Mouse (Mus musculus) left cerebral cortex, postnatal 36 days (tissue): Measurements from ENCODE around the gene Arid5b. TPM values are rescaled to one million over a fixed set of nuclear protein-coding genes. Genes with fewer than 3 reads are reported as not detected.

Experiments used
- DNase-seq, 2 experiments: peaks; one replicate each; pipeline ENCODE4 v3.0.0; 2021 to 2022; ENCODE audit warnings: low spot score in 2 of 2, mixed read lengths in 1 of 2
- intact Hi-C: fragments of 180-260 bp; cut with DNase I; formaldehyde crosslinking; loops from one replicate; pipeline ENCODE4 v1.15.1; 2025
- total RNA-seq, 2 experiments: library from RNA; stranded (reverse); gene quantifications; 2 replicates each; pipeline ENCODE4 v1.2.3; 2021

Gene Arid5b
- total RNA-seq, 2 experiments from 2014 or later: 27.8 to 34.3 TPM

DNA sequence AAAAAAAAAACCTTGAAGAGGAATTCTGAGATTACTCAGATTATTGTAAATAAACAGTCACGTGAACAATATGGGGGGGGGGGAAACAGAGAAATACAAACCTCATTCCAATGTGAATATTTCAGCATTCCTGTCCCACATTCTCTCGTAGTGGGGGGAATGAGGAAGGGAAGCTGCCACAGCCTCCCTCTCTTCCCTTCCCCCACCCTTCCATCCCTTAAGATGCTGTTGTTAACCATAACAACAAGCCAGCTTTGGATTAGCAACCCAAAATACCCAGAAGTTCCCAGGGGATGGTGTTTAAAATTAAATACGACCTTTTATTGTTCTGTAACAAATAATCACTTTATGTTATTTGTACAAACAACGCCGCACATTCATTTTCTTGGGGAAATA, 69.9 kb downstream of the Arid5b start:
- DNase-seq: no peak
- intact Hi-C loops: no loop called here

- intact Hi-C loops: no loop called here
- no peak for DNase-seq
These were observed 70.5 kb downstream of the Arid5b start for GRCm38 (mm10) chr10:68207803-68208669.

- no peak for DNase-seq
- intact Hi-C loops: no loop called here
These were observed 74.1 kb downstream of the Arid5b start for GRCm38 (mm10) chr10:68204391-68204790.

DNA sequence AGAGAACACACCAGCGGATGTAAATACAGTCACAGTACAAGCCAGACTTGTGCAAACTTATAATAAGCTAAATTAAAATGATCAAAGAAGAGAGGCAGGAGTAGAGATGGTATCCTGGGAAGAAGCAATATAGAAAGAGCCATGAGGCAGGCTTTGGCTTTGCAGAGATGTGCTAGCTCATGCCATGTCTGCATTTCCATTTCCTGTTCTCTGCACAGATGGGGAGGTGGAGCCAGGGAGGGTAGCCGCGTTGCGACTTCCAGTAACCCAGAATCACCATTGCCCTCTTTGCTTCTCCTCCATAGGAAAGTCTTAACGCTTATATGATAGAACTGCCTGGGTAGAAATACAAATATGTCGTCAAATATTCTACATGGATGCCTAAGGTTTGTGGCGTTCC, 74.7 kb downstream of the Arid5b start:
- intact Hi-C loops: no loop called here

DNA sequence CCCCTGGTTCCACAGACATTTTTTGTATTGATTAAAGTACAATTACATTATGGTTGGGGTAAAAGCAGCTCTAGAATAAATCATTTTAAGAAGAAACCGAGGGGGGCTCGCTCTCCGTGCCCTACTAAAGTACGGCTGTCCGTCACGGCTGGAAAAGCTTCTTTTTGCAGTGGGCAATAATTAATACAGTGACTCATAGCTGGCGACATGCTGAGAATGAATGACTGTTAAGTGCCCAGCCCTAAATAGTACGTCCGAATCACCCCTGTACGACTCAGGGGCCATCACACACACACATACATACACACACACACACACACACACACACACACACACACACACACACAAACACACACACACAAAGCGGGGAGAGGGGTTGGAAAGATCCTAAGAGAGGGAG, 75.2 kb downstream of the Arid5b start:
- intact Hi-C loops: no loop called here
- DNase-seq: no peak

More for the DNA sequence above, 74.7 kb downstream of the Arid5b start:
- DNase-seq: no peak

GRCm38 (mm10) chr10:68199440-68199839, 79.1 kb downstream of the Arid5b start:
- DNase-seq: no peak
- intact Hi-C loops: no loop called here

DNA sequence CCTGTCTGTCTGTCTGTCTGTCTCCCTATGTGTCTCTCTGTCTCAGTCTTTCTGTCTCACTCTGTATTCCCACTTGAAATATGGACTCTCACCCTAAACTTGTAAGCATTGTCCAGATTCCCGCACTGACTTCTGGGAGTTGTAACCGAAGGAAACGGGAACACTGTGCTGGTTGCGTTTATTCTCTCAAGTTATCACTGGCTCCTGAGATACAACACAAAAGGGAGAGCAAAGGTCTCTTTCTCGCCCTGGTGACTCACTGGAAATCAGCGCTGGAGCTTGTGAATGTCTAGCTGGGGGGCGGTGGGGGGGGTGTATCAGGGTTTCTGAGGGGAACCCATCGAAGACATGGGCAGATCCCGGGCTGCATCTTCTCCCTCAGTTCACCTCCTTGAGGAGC, 82.2 kb downstream of the Arid5b start:
- no peak for DNase-seq
- intact Hi-C loops: no loop called here

DNA sequence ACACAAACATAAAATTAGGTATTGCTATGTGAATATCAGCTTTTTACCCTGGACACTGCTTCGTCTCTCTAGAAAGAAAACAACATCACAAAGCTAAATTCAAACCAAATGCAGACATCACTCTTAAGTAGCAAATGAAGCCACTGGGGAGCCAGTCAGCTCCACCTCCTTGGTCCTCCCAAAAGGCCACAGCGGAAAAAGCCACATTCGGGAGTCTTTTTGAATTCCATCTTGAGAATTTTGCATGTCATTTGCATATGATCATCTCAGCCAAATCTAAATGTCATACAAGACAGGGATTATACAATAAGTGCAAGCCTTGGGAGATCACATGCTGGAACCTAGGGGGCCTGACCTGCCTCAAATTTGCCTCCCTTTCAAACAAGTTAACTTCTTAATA, 85.0 kb downstream of the Arid5b start:
- intact Hi-C loops: no loop called here
- DNase-seq: no peak

DNA sequence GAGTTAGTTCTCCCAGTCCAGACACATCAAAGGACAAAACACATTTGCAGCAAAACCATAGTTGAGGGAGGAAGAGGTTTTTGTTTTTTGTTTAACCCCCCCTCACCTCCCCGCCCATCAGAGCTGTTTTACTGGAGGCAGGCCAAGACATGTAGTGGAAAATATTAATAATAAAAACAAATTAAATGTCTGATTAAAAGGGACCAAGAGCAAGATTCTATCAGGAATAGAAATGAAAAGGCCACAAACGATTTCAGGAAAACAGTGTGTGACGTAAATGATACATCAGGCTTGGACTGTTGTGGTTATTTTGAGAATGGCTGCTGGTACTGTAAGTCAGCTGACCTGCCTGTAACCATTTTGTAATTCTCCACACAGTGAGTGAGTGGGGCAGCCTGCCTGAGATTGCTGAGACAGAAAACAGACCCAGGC, 85.7 kb downstream of the Arid5b start:
- no peak for DNase-seq
- intact Hi-C loops: no loop called here

- no peak for DNase-seq
- intact Hi-C loops: no loop called here
These were observed 86.7 kb downstream of the Arid5b start for GRCm38 (mm10) chr10:68191691-68192380.

DNA sequence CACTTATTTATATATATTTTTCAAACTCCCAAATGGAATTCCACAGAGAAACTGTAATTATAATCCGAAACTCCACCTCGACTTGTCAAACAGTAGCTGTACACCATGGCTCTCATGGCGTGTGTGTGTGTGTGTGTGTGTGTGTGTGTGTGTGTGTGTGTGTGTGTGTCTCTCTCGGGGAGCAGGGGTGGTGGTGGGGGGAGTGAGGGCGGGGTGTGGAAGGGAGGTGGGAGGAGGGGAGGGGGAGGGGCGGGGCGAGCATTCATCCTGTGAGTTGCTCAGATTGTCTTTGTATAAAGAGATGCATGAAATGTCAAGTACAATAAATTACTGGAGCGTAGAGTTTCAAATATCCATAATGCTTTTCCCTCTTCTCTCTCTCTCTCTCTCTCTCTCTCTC, 87.4 kb downstream of the Arid5b start:
- DNase-seq: no peak
- intact Hi-C loops: no loop called here

DNA sequence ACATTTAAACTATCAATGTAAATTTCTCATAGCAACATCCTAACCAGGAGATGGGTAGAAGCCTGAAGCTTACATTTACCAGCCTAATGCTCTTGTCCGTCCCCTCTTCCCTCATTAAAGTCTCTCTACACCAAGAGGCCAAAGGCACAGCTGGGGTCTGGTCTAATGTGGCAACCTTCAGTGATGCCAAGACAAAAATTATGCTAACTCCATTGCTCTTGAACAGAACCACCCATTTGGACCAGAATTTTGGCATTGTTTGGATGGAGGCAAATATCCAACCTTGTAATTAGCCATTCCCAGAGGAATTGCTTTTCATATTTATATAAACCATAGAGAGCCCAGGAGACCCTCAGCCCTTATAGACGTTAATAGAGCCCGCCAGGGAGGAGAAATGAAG, 88.7 kb downstream of the Arid5b start:
- intact Hi-C loops: no loop called here
- DNase-seq: no peak

DNA sequence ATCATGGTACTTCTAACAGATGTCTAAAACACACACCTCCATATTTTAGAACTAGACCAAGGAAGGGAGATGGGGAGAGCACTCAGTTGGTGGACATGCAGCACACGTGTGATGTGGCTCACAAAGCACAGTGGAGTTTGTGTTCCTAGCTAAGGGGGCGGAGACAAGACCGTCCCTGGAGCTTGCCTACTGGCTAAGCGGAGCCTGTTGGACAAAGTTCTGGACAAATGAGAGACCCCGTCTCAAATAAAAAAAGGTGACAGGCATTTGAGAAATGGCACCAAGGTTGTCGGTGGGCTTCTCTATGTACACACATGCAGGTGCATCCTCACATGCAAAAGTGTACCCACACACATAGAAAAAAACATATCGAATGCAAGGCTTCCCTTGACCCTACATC, 95.4 kb downstream of the Arid5b start:
- intact Hi-C loops: no loop called here
- DNase-seq: no peak

GRCm38 (mm10) chr10:68182266-68182665, 96.3 kb downstream of the Arid5b start:
- intact Hi-C loops: no loop called here
- no peak for DNase-seq

- intact Hi-C loops: no loop called here
- DNase-seq: no peak
These were observed 97.4 kb downstream of the Arid5b start for GRCm38 (mm10) chr10:68181156-68181555.

DNA sequence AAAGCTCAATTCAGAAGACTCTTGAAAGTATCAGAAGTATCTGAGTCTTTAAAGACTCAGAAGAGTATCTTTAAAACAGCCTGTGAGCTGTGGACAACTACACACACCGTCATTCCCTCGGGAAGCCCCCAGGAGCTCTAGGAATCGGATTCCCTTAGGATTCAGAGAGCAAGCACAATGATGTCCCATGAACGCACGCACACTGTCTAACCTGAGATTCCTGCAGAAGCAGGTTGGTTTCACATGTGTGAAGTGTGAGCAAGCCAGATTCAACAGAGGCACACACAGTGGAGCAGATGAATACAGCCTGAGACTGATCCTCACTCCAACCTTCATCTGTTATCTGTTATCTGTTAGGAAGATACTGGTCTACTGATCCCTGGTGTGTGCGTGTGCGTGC, 97.8 kb downstream of the Arid5b start:
- no peak for DNase-seq
- intact Hi-C loops: no loop called here

DNA sequence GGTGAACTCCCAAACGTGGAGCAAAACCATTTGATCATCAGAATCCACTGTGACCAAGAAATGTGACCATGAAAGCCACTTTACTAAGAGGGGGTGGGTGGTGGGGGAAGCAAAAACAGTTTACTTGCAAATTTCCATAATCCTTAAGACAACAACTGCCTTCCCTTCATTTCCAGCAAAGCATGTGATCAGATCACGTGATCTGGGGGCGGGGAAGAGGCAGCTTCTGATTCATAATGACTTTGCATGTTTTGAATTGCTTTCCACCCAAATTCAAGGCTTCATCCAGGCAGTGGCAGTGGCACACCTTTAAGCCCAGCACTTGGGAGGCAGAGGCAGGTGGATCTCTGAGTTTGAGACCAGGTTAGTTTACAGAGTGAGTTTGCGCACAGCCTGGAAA, 98.4 kb downstream of the Arid5b start:
- no peak for DNase-seq
- intact Hi-C loops: no loop called here

- DNase-seq: no peak
These were observed 98.8 kb downstream of the Arid5b start for GRCm38 (mm10) chr10:68179741-68180140.

GRCm38 (mm10) chr10:68179339-68179738, 99.2 kb downstream of the Arid5b start:
- intact Hi-C loops: no loop called here
- no peak for DNase-seq

More at GRCm38 (mm10) chr10:68179741-68180140, 98.8 kb downstream of the Arid5b start:
- intact Hi-C loops: no loop called here

DNA sequence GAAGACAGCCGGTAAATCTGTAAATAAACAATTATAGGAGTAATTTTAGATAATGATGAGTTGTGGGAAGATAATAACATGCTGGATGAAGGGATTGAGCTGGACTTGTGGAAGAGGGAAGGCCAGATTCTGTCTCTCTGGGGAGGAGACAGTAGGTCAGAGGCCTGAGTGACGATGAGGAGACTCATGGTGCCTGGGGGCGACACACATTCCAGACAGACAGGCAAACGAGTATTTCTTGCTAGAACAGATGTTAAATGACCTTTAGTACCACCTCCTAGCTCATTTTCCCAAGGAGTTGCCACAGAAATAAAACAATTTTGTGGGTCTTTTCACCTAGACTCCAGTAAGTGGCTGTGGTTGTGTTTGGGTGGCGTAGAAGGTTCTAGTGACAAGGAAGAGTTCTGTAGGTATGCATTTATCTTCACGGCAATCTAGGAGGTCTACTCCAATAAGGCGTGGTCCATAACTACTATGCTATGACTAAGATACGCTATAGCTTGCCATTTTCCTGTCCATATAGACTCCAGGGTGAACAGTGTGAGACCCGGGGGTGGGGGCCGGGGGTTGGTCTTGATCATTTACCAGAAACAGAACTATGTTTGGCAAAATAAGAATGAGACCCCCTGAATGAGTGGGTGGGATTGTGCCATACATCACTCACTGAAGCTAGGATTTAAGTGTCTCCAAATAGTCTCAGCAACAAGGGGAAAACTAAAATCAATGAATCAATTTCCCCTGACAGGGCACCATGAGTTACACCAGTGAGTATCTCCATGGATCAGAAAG, 100.6 kb downstream of the Arid5b start:
- intact Hi-C loops: no loop called here
- no peak for DNase-seq
